Mouse (Mus musculus): ENCODE results near the gene Eng.

The Eng gene

DNA sequence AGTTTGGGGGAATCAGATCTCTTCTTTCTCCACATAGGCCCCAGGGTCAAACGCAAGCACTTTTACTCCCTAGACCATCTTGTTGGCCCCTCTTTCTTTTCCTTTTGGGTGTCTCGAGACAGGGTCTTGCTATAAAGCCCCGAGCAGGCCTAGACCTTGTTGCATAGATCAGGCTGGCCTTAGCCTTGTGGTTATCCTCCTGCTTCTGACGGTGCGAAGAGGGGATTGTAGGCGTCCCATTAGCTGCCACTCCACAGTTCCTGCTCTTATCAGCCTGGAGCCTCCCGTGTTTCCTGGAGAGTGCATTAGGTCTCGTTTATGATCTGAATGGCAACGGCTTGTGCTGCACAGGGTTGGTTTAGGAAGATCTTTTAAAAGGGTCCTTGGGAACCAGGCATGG, 2.3 kb upstream of the Eng start:
- no peak for DNase-seq (ENCODE audit: low spot score in 2 of 2)

GRCm38 (mm10) chr2:32644799-32645475, 1.5 kb upstream of the Eng start:
- DNase-seq (ENCODE audit: low spot score in 2 of 2): no peak

- DNase-seq (ENCODE audit: low spot score in 2 of 2): no peak
These were observed 748 bp upstream of the Eng start for GRCm38 (mm10) chr2:32645647-32646046.

DNA sequence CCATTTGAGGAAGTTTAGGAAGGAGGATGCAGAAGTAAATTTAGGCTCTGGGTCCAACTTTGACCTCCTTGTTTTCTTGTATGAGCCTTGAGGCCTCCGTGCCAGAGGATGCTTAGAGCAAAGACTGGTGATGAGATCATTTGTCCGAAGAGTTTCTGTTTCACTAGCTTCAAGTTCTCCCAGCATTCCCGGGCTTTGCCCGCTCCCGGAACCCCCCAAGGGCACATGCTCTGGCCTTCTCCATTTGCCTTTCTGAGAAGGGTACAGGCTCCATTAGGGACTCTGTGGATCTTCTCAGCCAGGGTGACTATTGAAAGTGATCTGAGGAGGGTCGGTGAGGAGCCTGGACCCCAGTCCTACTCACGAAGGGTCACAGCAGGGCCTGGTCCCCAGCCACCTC, 971 bp downstream of the Eng start:
- DNase-seq (ENCODE audit: low spot score in 2 of 2): no peak

DNA sequence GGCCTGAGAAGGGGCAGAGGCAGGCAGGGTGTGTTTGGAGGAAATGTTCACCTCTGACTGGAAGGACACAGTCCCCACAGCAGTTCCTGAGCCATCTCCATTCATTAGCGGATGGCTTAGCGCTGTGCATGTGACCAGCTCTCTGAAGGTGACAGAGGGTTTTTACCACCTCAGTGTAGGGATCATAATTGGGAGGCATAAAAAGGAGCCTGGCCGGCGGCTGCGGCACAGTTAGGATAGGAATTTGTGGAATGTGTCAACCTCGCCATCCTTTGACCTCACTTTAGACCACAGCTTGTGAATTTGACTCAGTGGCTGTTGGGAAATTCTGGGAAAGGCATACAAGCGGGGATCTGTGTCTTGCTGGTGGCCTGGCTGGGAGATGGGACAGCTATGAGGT, 7.4 kb downstream of the Eng start:
- no peak for DNase-seq (ENCODE audit: low spot score in 2 of 2)

DNA sequence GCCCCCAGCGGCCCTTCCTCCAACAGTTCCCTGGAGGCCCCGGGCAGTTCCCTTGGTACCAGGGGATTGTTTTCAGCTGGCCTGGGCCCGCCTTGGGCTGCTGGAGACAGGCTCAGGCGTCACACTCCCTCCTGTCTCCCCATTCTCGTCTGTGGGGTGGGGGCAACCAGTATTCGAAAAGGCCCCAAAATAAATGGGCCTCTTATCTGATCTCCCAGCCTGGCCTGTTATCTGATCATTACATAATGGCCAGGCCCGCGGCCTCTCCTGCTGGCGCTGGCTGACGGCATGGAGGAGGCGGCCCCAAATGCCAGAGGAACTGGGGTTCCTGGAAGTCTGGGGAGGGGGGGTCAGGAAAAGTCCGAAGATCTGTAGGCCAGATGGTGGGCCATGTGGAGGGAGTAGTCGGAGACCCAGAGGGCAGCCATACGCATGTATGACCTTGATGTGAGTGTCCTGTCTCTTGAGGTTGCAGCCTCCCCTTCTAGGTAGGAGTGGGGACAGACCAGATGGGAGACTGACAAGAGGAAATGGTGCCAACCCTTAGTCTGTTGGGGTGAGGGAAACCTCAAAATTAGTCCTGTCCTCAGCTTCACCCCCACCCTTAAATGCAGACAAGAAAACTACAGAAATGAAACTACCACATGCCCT, 8.5 kb downstream of the Eng start:
- DNase-seq (ENCODE audit: low spot score in 2 of 2): no peak

DNA sequence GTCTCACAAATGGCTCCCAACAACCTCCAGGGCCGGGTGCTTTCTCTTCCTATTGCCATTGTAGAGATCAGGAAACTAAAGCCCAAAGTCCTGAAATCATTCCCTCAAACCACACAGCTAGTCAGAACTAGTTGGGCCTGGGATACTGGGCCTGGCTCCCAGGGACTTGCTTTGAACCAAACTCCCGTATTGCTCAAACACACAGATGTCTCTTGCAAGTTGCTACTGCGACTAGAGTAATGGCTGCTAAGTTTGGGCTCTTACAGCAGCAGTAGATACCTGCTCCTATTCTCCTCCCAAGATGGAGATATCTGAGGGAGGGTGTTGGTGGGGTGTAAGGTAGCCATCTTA, 9.0 kb downstream of the Eng start:
- no peak for DNase-seq (ENCODE audit: low spot score in 2 of 2)

GRCm38 (mm10) chr2:32655826-32656225, 9.4 kb downstream of the Eng start:
- DNase-seq (ENCODE audit: low spot score in 2 of 2): no peak

GRCm38 (mm10) chr2:32658873-32659272, 12.5 kb downstream of the Eng start:
- DNase-seq (ENCODE audit: low spot score in 2 of 2): no peak

DNA sequence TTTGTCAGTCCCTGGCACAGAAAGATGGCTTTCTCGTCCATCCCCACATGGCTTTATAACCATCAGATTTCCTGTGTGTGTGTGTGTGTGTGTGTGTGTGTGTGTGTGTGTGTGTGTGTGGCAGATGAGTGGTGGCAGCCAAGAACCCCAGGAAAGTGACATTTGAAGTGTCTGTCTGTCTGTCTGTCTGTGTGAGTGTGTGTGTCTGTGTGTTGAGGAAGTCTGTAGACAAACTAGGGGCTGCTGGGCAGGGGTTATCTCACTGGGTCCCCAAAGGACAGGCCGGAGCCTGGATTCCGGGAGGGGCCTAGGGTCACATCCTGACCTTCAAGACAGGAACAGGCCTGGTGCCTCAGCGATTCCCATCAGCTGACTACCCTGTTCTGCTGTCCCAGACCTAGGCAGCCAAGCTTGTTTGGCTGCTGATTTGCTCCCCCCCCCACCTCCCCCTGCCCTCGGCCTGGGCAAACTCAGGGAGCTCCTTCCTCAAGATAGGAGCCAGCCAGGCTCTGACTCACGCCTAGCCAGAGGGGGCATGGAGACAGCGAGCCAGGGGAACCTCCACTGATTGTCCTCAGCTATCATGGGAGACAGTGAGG, 15.2 kb downstream of the Eng start:
- no peak for DNase-seq (ENCODE audit: low spot score in 2 of 2)

- peak in 1 of 2 experiments; percentile 29 for DNase-seq (ENCODE audit: low spot score in 2 of 2)
These were observed 15.9 kb downstream of the Eng start for GRCm38 (mm10) chr2:32662291-32662690.

- DNase-seq (ENCODE audit: low spot score in 2 of 2): no peak
These were observed 18.9 kb downstream of the Eng start for GRCm38 (mm10) chr2:32665345-32665744.

DNA sequence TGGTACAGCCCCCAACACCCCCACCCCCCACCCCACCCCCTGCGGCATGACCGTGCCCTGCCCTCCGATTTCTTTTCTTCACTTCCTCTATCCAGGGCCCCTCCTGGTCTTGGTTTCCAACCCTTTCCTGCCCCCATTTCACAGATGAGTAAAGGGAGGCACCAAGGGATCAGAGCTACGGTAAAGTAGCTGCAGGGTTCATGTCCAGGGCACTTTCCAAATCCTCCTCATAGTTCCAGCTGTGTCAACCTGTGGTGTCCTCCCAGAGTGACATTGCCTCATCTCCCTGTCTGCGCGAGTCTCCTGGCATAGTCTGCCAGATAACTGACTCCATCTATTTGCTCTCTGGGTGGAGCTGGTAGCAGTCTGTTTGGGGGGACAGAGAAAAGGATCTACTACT, 19.5 kb downstream of the Eng start:
- no peak for DNase-seq (ENCODE audit: low spot score in 2 of 2)

DNA sequence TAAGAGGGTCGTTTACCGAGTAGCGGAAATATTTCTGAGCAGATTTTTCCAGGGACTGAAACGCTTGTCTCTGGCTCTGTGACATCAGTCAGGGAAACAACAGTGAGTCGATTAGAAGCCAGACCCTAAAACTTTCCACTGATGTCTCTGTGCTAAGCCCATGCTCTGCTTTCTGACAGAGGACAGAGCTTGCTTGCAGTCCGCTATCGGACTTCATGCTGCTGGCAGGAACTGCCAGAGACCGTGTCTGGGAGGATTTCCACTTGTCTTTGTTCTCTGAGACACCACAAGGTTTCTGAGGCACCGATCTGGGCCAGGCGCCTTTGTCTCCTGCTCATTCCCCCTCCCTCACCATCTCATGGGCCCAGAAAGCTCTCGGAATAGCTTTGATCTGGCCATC, 21.4 kb downstream of the Eng start:
- no peak for DNase-seq (ENCODE audit: low spot score in 2 of 2)

- no peak for DNase-seq (ENCODE audit: low spot score in 2 of 2)
These were observed 21.8 kb downstream of the Eng start for GRCm38 (mm10) chr2:32668176-32668575.

- no peak for DNase-seq (ENCODE audit: low spot score in 2 of 2)
These were observed 23.5 kb downstream of the Eng start for GRCm38 (mm10) chr2:32669876-32670275.

GRCm38 (mm10) chr2:32671147-32671546, 24.8 kb downstream of the Eng start:
- no peak for DNase-seq (ENCODE audit: low spot score in 2 of 2)

DNA sequence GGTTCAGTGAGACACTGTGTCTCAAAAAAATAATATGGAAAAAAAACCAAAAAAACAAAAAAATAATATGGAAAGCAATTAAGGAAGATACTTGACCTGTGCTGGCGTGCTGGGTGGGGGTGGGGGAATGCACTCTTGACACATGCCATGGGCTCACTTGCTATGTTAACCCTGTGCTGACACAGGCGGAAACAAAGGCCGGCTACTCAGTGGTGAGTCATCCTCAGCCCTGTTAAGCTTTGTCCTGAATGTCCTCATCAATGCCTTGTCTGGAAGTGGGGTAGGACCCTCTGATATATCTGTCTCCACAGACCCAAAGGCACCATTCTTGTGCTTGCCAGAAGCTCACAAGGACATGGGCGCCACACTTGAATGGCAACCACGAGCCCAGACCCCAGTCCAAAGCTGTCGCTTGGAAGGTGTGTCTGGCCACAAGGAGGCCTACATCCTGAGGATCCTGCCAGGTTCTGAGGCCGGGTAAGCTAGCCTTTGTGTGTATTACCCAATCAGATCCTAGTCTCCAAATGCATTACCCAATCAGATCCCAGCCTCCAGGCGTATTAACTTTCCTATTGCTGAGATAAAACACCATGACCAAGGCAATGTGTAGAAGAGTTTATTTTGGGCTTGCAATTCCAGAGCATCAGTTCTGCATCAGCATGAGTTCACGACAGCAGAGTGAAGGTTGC, 25.7 kb downstream of the Eng start:
- no peak for DNase-seq (ENCODE audit: low spot score in 2 of 2)

- DNase-seq (ENCODE audit: low spot score in 2 of 2): no peak
These were observed 27.0 kb downstream of the Eng start for GRCm38 (mm10) chr2:32673176-32673917.

DNA sequence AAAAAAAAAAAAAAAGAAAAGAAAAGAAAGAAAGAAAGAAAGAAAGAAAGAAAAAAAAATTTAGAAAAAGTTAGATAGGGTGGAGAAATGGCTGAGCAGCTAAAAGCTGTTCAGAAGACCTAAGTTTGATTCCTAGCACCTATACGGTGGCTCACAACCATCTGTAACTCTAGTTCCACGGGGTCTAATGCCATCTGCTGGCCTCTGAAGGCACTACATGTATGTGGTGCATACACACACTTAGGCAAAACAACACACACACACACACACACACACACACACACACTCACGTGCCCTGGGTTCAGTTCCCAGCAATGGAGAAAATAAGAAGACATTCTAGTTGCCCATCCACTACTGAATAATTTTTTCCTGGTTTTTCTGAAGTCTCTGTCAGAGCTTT, 30.4 kb downstream of the Eng start:
- DNase-seq (ENCODE audit: low spot score in 2 of 2): no peak

DNA sequence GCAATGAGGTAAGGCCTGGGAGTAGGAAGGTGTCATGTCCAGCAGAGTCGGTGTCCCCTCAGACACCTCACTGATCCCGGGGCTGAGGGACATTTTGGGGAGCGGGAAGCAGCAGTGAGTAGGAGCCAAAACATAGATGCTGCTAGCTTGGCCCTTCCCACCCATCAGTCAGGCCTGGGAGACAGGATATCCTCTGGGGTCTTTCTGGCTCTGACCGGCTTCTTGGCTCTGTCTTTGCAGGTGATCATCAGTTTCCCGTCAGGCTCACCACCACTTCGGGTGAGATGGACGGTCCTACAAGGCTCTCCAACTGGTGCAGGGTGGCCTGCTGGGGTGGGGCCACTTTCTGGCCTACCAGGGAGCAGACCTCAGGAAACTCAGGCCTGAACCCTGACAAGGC, 31.3 kb downstream of the Eng start:
- DNase-seq (ENCODE audit: low spot score in 2 of 2): no peak

- no peak for DNase-seq (ENCODE audit: low spot score in 2 of 2)
These were observed 33.7 kb downstream of the Eng start for GRCm38 (mm10) chr2:32680051-32680451.

All from thymus, postnatal 10 days (tissue).